Mouse (Mus musculus): ENCODE results near the gene Ephx4.

Gene Ephx4

GRCm38 (mm10) chr5:107434001-107434400 lies 31.5 kb downstream of the Ephx4 start:
- DNase-seq (ENCODE audit: low read depth, low spot score): no peak

- DNase-seq (ENCODE audit: low read depth, low spot score): no peak
These were observed 33.6 kb downstream of the Ephx4 start for GRCm38 (mm10) chr5:107436185-107436584.

GRCm38 (mm10) chr5:107436587-107437209 lies 34.2 kb downstream of the Ephx4 start:
- DNase-seq (ENCODE audit: low read depth, low spot score): peak; percentile 14

- DNase-seq (ENCODE audit: low read depth, low spot score): peak; percentile 96
These were observed 35.1 kb downstream of the Ephx4 start, which contains the start of gene Btbd8 for GRCm38 (mm10) chr5:107437464-107438281. TSS of gene Btbd8 (plus strand) at chr5:107437997.

GRCm38 (mm10) chr5:107438353-107438752 lies 35.8 kb downstream of the Ephx4 start:
- DNase-seq (ENCODE audit: low read depth, low spot score): peak; percentile 4

- DNase-seq (ENCODE audit: low read depth, low spot score): no peak
These were observed 39.3 kb downstream of the Ephx4 start for GRCm38 (mm10) chr5:107441881-107442280.

- DNase-seq (ENCODE audit: low read depth, low spot score): no peak
These were observed 41.7 kb downstream of the Ephx4 start for GRCm38 (mm10) chr5:107444251-107444650.

GRCm38 (mm10) chr5:107447977-107448376 lies 45.4 kb downstream of the Ephx4 start:
- DNase-seq (ENCODE audit: low read depth, low spot score): no peak

- no peak for DNase-seq (ENCODE audit: low read depth, low spot score)
These were observed 46.2 kb downstream of the Ephx4 start for GRCm38 (mm10) chr5:107448784-107449183.

GRCm38 (mm10) chr5:107449620-107450019 lies 47.1 kb downstream of the Ephx4 start:
- no peak for DNase-seq (ENCODE audit: low read depth, low spot score)

- DNase-seq (ENCODE audit: low read depth, low spot score): no peak
These were observed 47.8 kb downstream of the Ephx4 start for GRCm38 (mm10) chr5:107450299-107450698.

GRCm38 (mm10) chr5:107462147-107463076 lies 59.9 kb downstream of the Ephx4 start:
- no peak for DNase-seq (ENCODE audit: low read depth, low spot score)

- no peak for DNase-seq (ENCODE audit: low read depth, low spot score)
These were observed 64.0 kb downstream of the Ephx4 start for GRCm38 (mm10) chr5:107466501-107466900.

- no peak for DNase-seq (ENCODE audit: low read depth, low spot score)
These were observed 64.6 kb downstream of the Ephx4 start for GRCm38 (mm10) chr5:107467098-107467497.

GRCm38 (mm10) chr5:107470600-107471329 lies 68.2 kb downstream of the Ephx4 start:
- no peak for DNase-seq (ENCODE audit: low read depth, low spot score)
